Mouse (Mus musculus) ES-E14 (cell line): Measurements from ENCODE around the gene Akt1.

Experiments
- HCFC1 ChIP-seq: IDR thresholded peaks from 2 replicates; pipeline ENCODE4 v1.6.1; 2012; ENCODE audit warnings: low read length, inconsistent platforms, borderline replicate concordance; ENCODE audit not compliant: insufficient read depth
- MAFK ChIP-seq: IDR thresholded peaks from 2 replicates; pipeline ENCODE4 v1.6.1; 2014; ENCODE audit warnings: mild to moderate bottlenecking, low read depth, low read length, inconsistent platforms; ENCODE audit not compliant: insufficient read depth
- ZC3H11A ChIP-seq: IDR thresholded peaks from 2 replicates; pipeline ENCODE4 v1.6.1; 2012; ENCODE audit warnings: low read depth, mild to moderate bottlenecking, inconsistent platforms, low read length, borderline replicate concordance
- ZNF384 ChIP-seq: IDR thresholded peaks from 2 replicates; pipeline ENCODE4 v1.6.1; 2012; ENCODE audit warnings: low read depth, low read length, inconsistent platforms

DNA sequence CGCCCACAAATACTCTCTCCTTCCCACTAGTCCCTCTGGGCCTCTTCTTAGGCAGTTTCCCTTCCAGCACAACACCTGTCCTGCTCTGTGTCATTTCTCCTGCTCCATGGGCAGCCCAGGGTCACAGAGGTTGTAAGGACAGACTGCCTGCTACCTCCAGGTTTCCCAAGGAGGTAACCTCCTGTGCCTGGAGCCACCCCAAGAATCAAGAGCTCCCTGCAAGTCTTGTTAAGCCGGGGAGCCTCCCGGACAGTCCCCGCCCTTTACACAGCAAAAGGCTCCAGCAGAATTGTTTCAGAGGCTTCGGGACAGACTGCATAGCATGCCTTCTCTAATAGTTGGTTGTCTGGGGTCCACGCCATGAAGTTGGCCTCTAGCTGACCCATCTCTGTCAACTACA lies 48.2 kb downstream of the Akt1 start:
- TF ChIP-seq HCFC1 (no peak), ZNF384 (no peak), MAFK (no peak), ZC3H11A (no peak)
